In the genomic region with DNA sequence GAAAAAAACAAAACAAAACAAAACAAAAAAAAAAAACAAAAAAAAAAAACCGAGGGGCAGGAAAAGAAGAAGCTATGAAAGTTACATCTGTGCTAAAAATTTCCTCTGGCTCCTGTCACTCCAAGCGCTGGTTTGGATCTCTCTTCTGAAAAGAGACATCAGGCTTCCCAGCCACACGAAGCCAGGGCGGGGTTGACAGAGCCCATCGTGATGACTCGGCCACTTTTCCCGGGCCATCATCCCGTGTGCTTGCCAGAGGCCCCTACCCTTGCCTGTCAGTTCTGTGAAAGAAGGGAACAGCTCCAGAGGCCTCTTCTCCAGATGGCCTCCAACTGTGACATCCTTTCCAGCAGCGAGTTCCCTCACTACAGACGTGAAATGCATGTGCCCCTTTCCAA, we compare ENCODE assay signal across 14 mouse cellular contexts. TPM values are rescaled to one million over a fixed set of nuclear protein-coding genes. Genes with fewer than 3 reads are reported as not detected.
DNase-seq lines count a peak whose midpoint lies in the region; ATAC-seq and TF ChIP-seq lines count a peak whose summit lies in the region.
"Had no signal": no experiment of that assay in that cellular context is flagged by ENCODE, and none has a peak within 500 bp of the region (broad histone marks: within the 10 kb centered on the region; RNA-seq: fewer than 3 reads in every experiment).

No protein-coding gene starts in this region.

- TF ChIP-seq CTCF in stomach, postnatal 0 days (IDR thresholded peaks at IDR 0.05; ENCODE audit: low read depth) = no peak

- H3K4me2 ChIP-seq in limb, embryonic 11.5 days (ENCODE audit: low read depth, severe bottlenecking) = peak overlapping the region; percentile 2; the same call in 1 of the 2 replicates
- 0 out of 2 replicates have a peak overlapping the region, but pooled peaks have one; percentile 7 for H3K4me2 ChIP-seq in limb, embryonic 15.5 days
- no peak overlapping the region for H3K4me2 ChIP-seq in stomach, postnatal 0 days (replicated peaks; ENCODE audit: low read depth)
- H3K4me2 ChIP-seq in liver, embryonic 12.5 days = no peak overlapping the region
- no peak overlapping the region for H3K4me2 ChIP-seq in heart, embryonic 12.5 days

- no peak for DNase-seq in limb, embryonic 11.5 days (ENCODE audit: low spot score)
- DNase-seq in limb, embryonic 10.5 days (ENCODE audit: low spot score) = no peak
- DNase-seq in kidney, postnatal 10 days = peak; percentile 68
- no peak for DNase-seq in stomach, postnatal 0 days (ENCODE audit: low spot score)
- DNase-seq: layer of hippocampus, postnatal 36 days had no signal

- H3K9ac ChIP-seq in limb, embryonic 11.5 days (ENCODE audit: low read length) = no peak overlapping the region
- H3K9ac ChIP-seq in limb, embryonic 15.5 days = no peak overlapping the region
- 0 out of 2 replicates have a peak overlapping the region, but pooled peaks have one; percentile 18 for H3K9ac ChIP-seq in stomach, postnatal 0 days (ENCODE audit: low read length)
- no peak overlapping the region for H3K9ac ChIP-seq in liver, embryonic 12.5 days
- no peak overlapping the region for H3K9ac ChIP-seq in heart, embryonic 12.5 days
- H3K9ac ChIP-seq: liver, embryonic 14.5 days had no signal

- H3K9me3 ChIP-seq in limb, embryonic 11.5 days (ENCODE audit: control insufficient read depth, low read length) = no peaks in the 10 kb centered on the region
- H3K9me3 ChIP-seq in limb, embryonic 10.5 days (replicated peaks) = no peaks in the 10 kb centered on the region
- H3K9me3 ChIP-seq in limb, embryonic 15.5 days = no peaks in the 10 kb centered on the region
- no peaks in the 10 kb centered on the region for H3K9me3 ChIP-seq in stomach, postnatal 0 days (ENCODE audit: control insufficient read depth, low read length)
- H3K9me3 ChIP-seq in liver, embryonic 12.5 days (replicated peaks) = no peaks in the 10 kb centered on the region
- no peaks in the 10 kb centered on the region for H3K9me3 ChIP-seq in heart, embryonic 12.5 days (replicated peaks)
- H3K9me3 ChIP-seq: G1E had no signal

- WGBS in limb, embryonic 11.5 days = 24% methylated on average over 10 of the region's 10 CpGs
- WGBS in limb, embryonic 10.5 days = 38% methylated on average over 10 of the region's 10 CpGs
- 16% methylated on average over 10 of the region's 10 CpGs for WGBS in limb, embryonic 15.5 days
- WGBS in stomach, postnatal 0 days = 29% methylated on average over 10 of the region's 10 CpGs
- WGBS in liver, embryonic 12.5 days (ENCODE audit: insufficient replicate concordance) = 30% methylated on average over 10 of the region's 10 CpGs
- 31% methylated on average over 10 of the region's 10 CpGs for WGBS in heart, embryonic 12.5 days

- no peaks in the 10 kb centered on the region for H3K36me3 ChIP-seq in limb, embryonic 11.5 days (ENCODE audit: control insufficient read depth, insufficient read depth, low read length)
- H3K36me3 ChIP-seq in limb, embryonic 10.5 days = no peaks in the 10 kb centered on the region
- H3K36me3 ChIP-seq in limb, embryonic 15.5 days = peaks cover 2% of the 10 kb centered on the region; the same call in 1 of the 2 replicates
- H3K36me3 ChIP-seq in stomach, postnatal 0 days (ENCODE audit: control insufficient read depth, insufficient read depth, low read length) = no peaks in the 10 kb centered on the region
- H3K36me3 ChIP-seq in liver, embryonic 12.5 days = no peaks in the 10 kb centered on the region
- H3K36me3 ChIP-seq in heart, embryonic 12.5 days = no peaks in the 10 kb centered on the region

- H3K4me3 ChIP-seq in limb, embryonic 11.5 days (ENCODE audit: low read depth, low read length) = no peak overlapping the region
- no peak overlapping the region for H3K4me3 ChIP-seq in limb, embryonic 10.5 days
- H3K4me3 ChIP-seq in limb, embryonic 15.5 days = no peak overlapping the region
- no peak overlapping the region for H3K4me3 ChIP-seq in stomach, postnatal 0 days (ENCODE audit: low read depth, low read length)
- H3K4me3 ChIP-seq in liver, embryonic 12.5 days = no peak overlapping the region
- no peak overlapping the region for H3K4me3 ChIP-seq in heart, embryonic 12.5 days
- H3K4me3 ChIP-seq: erythroblast, embryonic 14.5 days had no signal

- no peak for ATAC-seq in limb, embryonic 11.5 days (ENCODE audit: insufficient number of reproducible peaks, low FRiP score, low TSS enrichment, low read depth)
- ATAC-seq in limb, embryonic 15.5 days (ENCODE audit: insufficient number of reproducible peaks, low FRiP score, low TSS enrichment, low read depth) = no peak
- no peak for ATAC-seq in stomach, postnatal 0 days (ENCODE audit: low FRiP score, low TSS enrichment)
- ATAC-seq in liver, embryonic 12.5 days = no peak
- ATAC-seq in heart, embryonic 12.5 days (ENCODE audit: insufficient number of reproducible peaks, low FRiP score) = no peak
- ATAC-seq: CD4-positive, CD25-positive, alpha-beta regulatory T cell, adult 4 months; forebrain, embryonic 14.5 days; midbrain, embryonic 16.5 days had no signal

- peaks cover 17% of the 10 kb centered on the region for H3K4me1 ChIP-seq in limb, embryonic 11.5 days (ENCODE audit: control insufficient read depth, insufficient read depth, low read length)
- peaks cover 28% of the 10 kb centered on the region for H3K4me1 ChIP-seq in limb, embryonic 10.5 days
- H3K4me1 ChIP-seq in limb, embryonic 15.5 days = peaks cover 19% of the 10 kb centered on the region
- H3K4me1 ChIP-seq in stomach, postnatal 0 days (replicated peaks; ENCODE audit: control insufficient read depth, insufficient read depth) = no peaks in the 10 kb centered on the region
- H3K4me1 ChIP-seq in liver, embryonic 12.5 days = no peaks in the 10 kb centered on the region
- H3K4me1 ChIP-seq in heart, embryonic 12.5 days (replicated peaks) = no peaks in the 10 kb centered on the region

- no peak for TF ChIP-seq EP300 in stomach, postnatal 0 days (optimal IDR thresholded peaks at IDR 0.05)

- no peak overlapping the region for H3K27ac ChIP-seq in limb, embryonic 11.5 days (replicated peaks; ENCODE audit: low read depth, low read length)
- H3K27ac ChIP-seq in limb, embryonic 10.5 days = no peak overlapping the region
- H3K27ac ChIP-seq in limb, embryonic 15.5 days = no peak overlapping the region
- H3K27ac ChIP-seq in stomach, postnatal 0 days (replicated peaks) = no peak overlapping the region
- no peak overlapping the region for H3K27ac ChIP-seq in liver, embryonic 12.5 days
- no peak overlapping the region for H3K27ac ChIP-seq in heart, embryonic 12.5 days (ENCODE audit: poor library complexity, severe bottlenecking)
- H3K27ac ChIP-seq: liver, embryonic 14.5 days had no signal

- H3K27me3 ChIP-seq in limb, embryonic 11.5 days (ENCODE audit: control insufficient read depth, insufficient read depth, low read length) = peaks cover 56% of the 10 kb centered on the region
- peaks cover 96% of the 10 kb centered on the region for H3K27me3 ChIP-seq in limb, embryonic 10.5 days (ENCODE audit: low read depth, poor library complexity, severe bottlenecking)
- peaks cover 59% of the 10 kb centered on the region for H3K27me3 ChIP-seq in limb, embryonic 15.5 days
- H3K27me3 ChIP-seq in stomach, postnatal 0 days (ENCODE audit: control insufficient read depth, insufficient read depth, low read length) = no peaks in the 10 kb centered on the region
- H3K27me3 ChIP-seq in liver, embryonic 12.5 days (replicated peaks) = 0 out of 2 replicates have a peak, but pooled peaks cover 11% of the 10 kb centered on the region
- no peaks in the 10 kb centered on the region; the same call in 1 of the 2 replicates for H3K27me3 ChIP-seq in heart, embryonic 12.5 days (replicated peaks)

RNA-seq across cellular contexts. Expression of a gene that starts 11.9 kb away (rescaled TPM):
- 210 and 223 TPM in 2 replicates for polyA plus RNA-seq in limb, embryonic 11.5 days (2014; fragmentation: Nextera tagmentation; extraction: Ambion mirVana)
- polyA plus RNA-seq in limb, embryonic 10.5 days (2016; fragmentation: Nextera tagmentation; extraction: Ambion mirVana) = 221 and 226 TPM in 2 replicates
- 95.9 and 97.8 TPM in 2 replicates for polyA plus RNA-seq in limb, embryonic 15.5 days (2015; fragmentation: Nextera tagmentation; extraction: Ambion mirVana)
- polyA plus RNA-seq in stomach, postnatal 0 days (2015; fragmentation: Nextera tagmentation; extraction: Ambion mirVana) = 26.9 and 34.9 TPM in 2 replicates
- 173 and 177 TPM in 2 replicates for polyA plus RNA-seq in liver, embryonic 12.5 days (2016; fragmentation: Nextera tagmentation; extraction: Ambion mirVana)
- 134 and 138 TPM in 2 replicates for polyA plus RNA-seq in heart, embryonic 12.5 days (2016; fragmentation: Nextera tagmentation; extraction: Ambion mirVana)

RNA-seq across cellular contexts. Expression of a gene that starts 14.2 kb away (rescaled TPM):
- 4.9 and 5.1 TPM in 2 replicates for polyA plus RNA-seq in limb, embryonic 11.5 days (2014; fragmentation: Nextera tagmentation; extraction: Ambion mirVana)
- 14.6 and 17.0 TPM in 2 replicates for polyA plus RNA-seq in limb, embryonic 10.5 days (2016; fragmentation: Nextera tagmentation; extraction: Ambion mirVana)
- polyA plus RNA-seq in limb, embryonic 15.5 days (2015; fragmentation: Nextera tagmentation; extraction: Ambion mirVana) = 13.8 and 16.6 TPM in 2 replicates
- polyA plus RNA-seq in stomach, postnatal 0 days (2015; fragmentation: Nextera tagmentation; extraction: Ambion mirVana) = 6.1 and 6.9 TPM in 2 replicates
- 7.5 and 8.3 TPM in 2 replicates for polyA plus RNA-seq in liver, embryonic 12.5 days (2016; fragmentation: Nextera tagmentation; extraction: Ambion mirVana)
- 9.9 and 10.4 TPM in 2 replicates for polyA plus RNA-seq in heart, embryonic 12.5 days (2016; fragmentation: Nextera tagmentation; extraction: Ambion mirVana)

RNA-seq across cellular contexts. Expression of a gene that starts 35.2 kb away (rescaled TPM):
- 3.1 and 5.1 TPM in 2 replicates for polyA plus RNA-seq in limb, embryonic 11.5 days (2014; fragmentation: Nextera tagmentation; extraction: Ambion mirVana)
- 4.8 and 6.3 TPM in 2 replicates for polyA plus RNA-seq in limb, embryonic 10.5 days (2016; fragmentation: Nextera tagmentation; extraction: Ambion mirVana)
- polyA plus RNA-seq in limb, embryonic 15.5 days (2015; fragmentation: Nextera tagmentation; extraction: Ambion mirVana) = 1.7 and 2.4 TPM in 2 replicates
- polyA plus RNA-seq in stomach, postnatal 0 days (2015; fragmentation: Nextera tagmentation; extraction: Ambion mirVana) = 6.3 and 6.9 TPM in 2 replicates
- polyA plus RNA-seq in liver, embryonic 12.5 days (2016; fragmentation: Nextera tagmentation; extraction: Ambion mirVana) = 1.2 and 1.4 TPM in 2 replicates
- 7.0 and 7.4 TPM in 2 replicates for polyA plus RNA-seq in heart, embryonic 12.5 days (2016; fragmentation: Nextera tagmentation; extraction: Ambion mirVana)
- polyA plus RNA-seq: CD4-positive, CD25-positive, alpha-beta regulatory T cell, adult 4 months; G1E had no signal

Comparison
In these comparisons a context has a peak if more than half of its experiments do, and no peak if none do; other contexts are left out.
1. H3K4me2 ChIP-seq: peak in limb, embryonic 11.5 days (single experiment) and limb, embryonic 15.5 days (single experiment); none in stomach, postnatal 0 days (single experiment), liver, embryonic 12.5 days (single experiment) and heart, embryonic 12.5 days (single experiment).